Mouse (Mus musculus) v-Abl transformed pro-B cells (cell line): ENCODE results near the gene Etv2.

Experiments used
- in situ Hi-C, 2 experiments: fragments of 400-800 bp; cut with MboI; formaldehyde crosslinking; loops; one replicate each; pipeline ENCODE4 v1.15.1; 2025; ENCODE audit not compliant: unreplicated experiment in 2 of 2

Gene Etv2

GRCm38 (mm10) chr7:30635752-30636151, at the start of gene Etv2:
TSS of gene Etv2 (minus strand) at chr7:30635852.
- in situ Hi-C loops, result no loop called here

GRCm38 (mm10) chr7:30683425-30683824, 47.8 kb upstream of the Etv2 start:
- in situ Hi-C loops, result no loop called here

- in situ Hi-C loops, result no loop called here
These were observed 46.2 kb upstream of the Etv2 start for GRCm38 (mm10) chr7:30681897-30682296.

- in situ Hi-C loops, result no loop called here
These were observed 42.8 kb upstream of the Etv2 start for GRCm38 (mm10) chr7:30678263-30678975.

- in situ Hi-C loops, result loop anchor here in 1 of 2 experiments (25.0 kb wide), 1 partner anchor 91 kb away; the partner anchor contains the start of genes Dmkn and Sbsn
These were observed 35.8 kb upstream of the Etv2 start, which contains the start of gene Pmis2 for GRCm38 (mm10) chr7:30671480-30671879. TSS of gene Pmis2 (minus strand) at chr7:30671605.

GRCm38 (mm10) chr7:30669229-30669628, 33.6 kb upstream of the Etv2 start:
- in situ Hi-C loops, result loop anchor here (5.0 to 25.0 kb wide), 2 partner anchors 93 kb away; partner anchors contain the start of genes Dmkn (in 2 of the 2) and Sbsn (in 1 of the 2)

- in situ Hi-C loops, result loop anchor here (5.0 to 25.0 kb wide), 2 partner anchors 97 kb away; partner anchors contain the start of genes Dmkn (in 2 of the 2) and Sbsn (in 1 of the 2)
These were observed 29.7 kb upstream of the Etv2 start for GRCm38 (mm10) chr7:30665321-30665720.

- in situ Hi-C loops, result loop anchor here (5.0 to 25.0 kb wide), 2 partner anchors 98 kb away; partner anchors contain the start of genes Dmkn (in 2 of the 2) and Sbsn (in 1 of the 2)
These were observed 29.0 kb upstream of the Etv2 start, which contains the start of gene Haus5 for GRCm38 (mm10) chr7:30664529-30665200. TSS of gene Haus5 (minus strand) at chr7:30664994.

- in situ Hi-C loops, result loop anchor here in 1 of 2 experiments (25.0 kb wide), 1 partner anchor 112 kb away; the partner anchor contains the start of genes Dmkn and Sbsn
These were observed 14.2 kb upstream of the Etv2 start, which contains the start of gene Rbm42 for GRCm38 (mm10) chr7:30649591-30650540. TSS of gene Rbm42 (minus strand) at chr7:30650317.

GRCm38 (mm10) chr7:30639083-30639482, 3.4 kb upstream of the Etv2 start:
- in situ Hi-C loops, result no loop called here

GRCm38 (mm10) chr7:30636395-30636794, 743 bp upstream of the Etv2 start:
- in situ Hi-C loops, result no loop called here

- in situ Hi-C loops, result no loop called here
These were observed 1.0 kb downstream of the Etv2 start for GRCm38 (mm10) chr7:30634621-30635020.

GRCm38 (mm10) chr7:30633762-30634412, 1.8 kb downstream of the Etv2 start:
- in situ Hi-C loops, result no loop called here

GRCm38 (mm10) chr7:30629013-30629412, 6.6 kb downstream of the Etv2 start:
- in situ Hi-C loops, result no loop called here

GRCm38 (mm10) chr7:30626647-30627046, 9.0 kb downstream of the Etv2 start:
- in situ Hi-C loops, result no loop called here

- in situ Hi-C loops, result no loop called here
These were observed 9.9 kb downstream of the Etv2 start, which contains the start of gene Cox6b1 for GRCm38 (mm10) chr7:30625530-30626384. TSS of gene Cox6b1 (minus strand) at chr7:30626151.

GRCm38 (mm10) chr7:30619202-30619601, 16.4 kb downstream of the Etv2 start:
- in situ Hi-C loops, result loop anchor here (5.0 to 25.0 kb wide), 3 partner anchors 127 to 282 kb away; partner anchors contain the start of gene Prodh2 (in 1 of the 2)

GRCm38 (mm10) chr7:30618658-30619057, 17.0 kb downstream of the Etv2 start:
- in situ Hi-C loops, result loop anchor here (5.0 to 25.0 kb wide), 3 partner anchors 126 to 281 kb away; partner anchors contain the start of gene Prodh2 (in 1 of the 2)
